Mouse (Mus musculus) ES-E14 (cell line): ENCODE measurements at regions not wholly inside any gene's neighbourhood (a gene's known extent, or its start where the extent isn't known, plus 50 kb on each side); places are given as distances from the start of the nearest gene placed in this dataset.

Experiments used
- CHD2 ChIP-seq: IDR thresholded peaks from 2 replicates; pipeline ENCODE4 v1.6.1; 2014; ENCODE audit warnings: mild to moderate bottlenecking, low read depth, low read length, inconsistent platforms
- HCFC1 ChIP-seq: IDR thresholded peaks from 2 replicates; pipeline ENCODE4 v1.6.1; 2012; ENCODE audit warnings: low read length, inconsistent platforms, borderline replicate concordance; ENCODE audit not compliant: insufficient read depth
- MAFK ChIP-seq: IDR thresholded peaks from 2 replicates; pipeline ENCODE4 v1.6.1; 2014; ENCODE audit warnings: mild to moderate bottlenecking, low read depth, low read length, inconsistent platforms; ENCODE audit not compliant: insufficient read depth
- ZC3H11A ChIP-seq: IDR thresholded peaks from 2 replicates; pipeline ENCODE4 v1.6.1; 2012; ENCODE audit warnings: low read depth, mild to moderate bottlenecking, inconsistent platforms, low read length, borderline replicate concordance
- ZNF384 ChIP-seq: IDR thresholded peaks from 2 replicates; pipeline ENCODE4 v1.6.1; 2012; ENCODE audit warnings: low read depth, low read length, inconsistent platforms

DNA sequence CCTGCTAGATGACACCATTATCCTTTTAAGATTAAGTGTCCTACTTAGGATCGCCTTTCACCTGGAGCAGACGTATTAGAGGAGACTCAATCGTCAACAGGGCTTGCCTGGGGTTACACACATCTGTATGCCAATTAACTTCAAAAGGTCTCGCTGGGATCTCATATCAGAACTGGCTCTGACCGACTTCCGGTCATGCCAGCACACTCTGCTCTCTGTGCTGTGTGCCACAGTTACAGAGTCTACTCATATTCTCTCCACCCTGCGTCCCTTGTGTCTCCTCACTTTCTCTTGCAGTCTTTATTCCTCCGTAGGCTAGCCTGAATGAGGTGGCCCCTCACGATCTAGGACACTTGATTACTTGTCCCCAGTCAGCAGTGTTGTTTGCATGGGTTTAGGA lies 165.9 kb upstream of the Trpc7 start:
- TF ChIP-seq MAFK (no peak), ZC3H11A (no peak), HCFC1 (no peak), CHD2 (no peak), ZNF384 (no peak)
